Mouse (Mus musculus) olfactory bulb, adult 2 months (tissue): Measurements from ENCODE around the gene Decr2. TPM values are rescaled to one million over a fixed set of nuclear protein-coding genes. Genes with fewer than 3 reads are reported as not detected.
"Not testable (repeated sequence)": the region's sequence is repeated elsewhere in the genome, so short reads cannot be mapped to it uniquely, and the experiment has no call there.

Experiments
- H3K27ac ChIP-seq: fragments of 200-500 bp; 2 replicates; pipeline ENCODE4 v1.5.1; 2012; ENCODE audit warnings: low read depth, low read length; ENCODE audit not compliant: insufficient read depth
- H3K4me1 ChIP-seq: fragments of 200-500 bp; 2 replicates; pipeline ENCODE4 v1.6.1; 2012; ENCODE audit warnings: low read length; ENCODE audit not compliant: control insufficient read depth, insufficient read depth
- H3K4me3 ChIP-seq: fragments of 200-500 bp; 2 replicates; pipeline ENCODE4 v1.5.1; 2012; ENCODE audit warnings: mild to moderate bottlenecking, low read depth, low read length, moderate library complexity; ENCODE audit not compliant: insufficient read depth
- CTCF ChIP-seq: fragments of 200-500 bp; IDR thresholded peaks from 2 replicates; pipeline ENCODE4 v1.5.1; 2012; ENCODE audit warnings: low read depth, mild to moderate bottlenecking, low read length, moderate library complexity; ENCODE audit not compliant: insufficient read depth
- POLR2A ChIP-seq: fragments of 200-500 bp; IDR thresholded peaks from 2 replicates; pipeline ENCODE4 v1.6.1; 2012; ENCODE audit warnings: mild to moderate bottlenecking, low read depth, low read length, moderate library complexity; ENCODE audit not compliant: insufficient read depth
- WGBS: fragments of 180-500 bp; shearing (Covaris S2); methylation state at CpG from one replicate; pipeline ENCODE4 v1.1.7; 2018; 5-methylcytosine and 5-hydroxymethylcytosine counted together
- polyA plus RNA-seq: library from polyadenylated mRNA; stranded (reverse); fragments of >200 nt; gene quantifications from 2 replicates; pipeline ENCODE4 v1.2.4, GENCODE M21; 2012; ENCODE audit warnings: low replicate concordance; ENCODE audit not compliant: missing spikeins, insufficient read depth, insufficient read length

Decr2 gene
- polyA plus RNA-seq, 1 experiment, result not detected

- TF ChIP-seq POLR2A (no peak), CTCF (no peak)
- no peak overlapping the region for H3K4me3 ChIP-seq
- WGBS, result 80% methylated on average over 10 of the region's 10 CpGs
- no peak overlapping the region for H3K27ac ChIP-seq
- H3K4me1 ChIP-seq, result peaks cover 23% of the 10 kb centered on the region
Measured at GRCm38 (mm10) chr17:26125226-26125625, 35.1 kb upstream of the Decr2 start.

DNA sequence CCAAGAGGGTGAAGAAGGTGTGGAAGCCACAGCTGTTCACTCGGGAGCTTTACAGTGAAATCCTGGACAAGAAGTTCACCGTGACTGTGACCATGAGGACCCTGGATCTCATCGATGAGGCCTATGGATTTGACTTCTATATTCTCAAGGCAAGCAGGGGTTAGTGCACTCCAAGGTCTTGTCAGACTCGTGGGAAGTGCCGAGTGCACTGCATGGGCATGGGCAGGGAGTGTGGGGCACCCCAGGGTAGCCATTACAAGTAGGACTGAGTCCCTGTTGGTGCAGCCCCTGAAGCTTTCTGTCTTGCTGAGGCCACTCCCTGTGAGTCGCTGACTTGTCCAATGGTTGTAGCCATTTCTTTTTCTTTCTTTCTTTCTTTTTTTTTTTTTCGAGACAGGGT lies 34.4 kb upstream of the Decr2 start:
- H3K27ac ChIP-seq, result no peak overlapping the region
- 89% methylated on average over 7 of the region's 7 CpGs for WGBS
- H3K4me3 ChIP-seq, result peak overlapping the region; percentile 14
- TF ChIP-seq POLR2A, result no peak
- TF ChIP-seq CTCF, result no peak
- H3K4me1 ChIP-seq, result peaks cover 27% of the 10 kb centered on the region

- Histone ChIP-seq H3K4me3 (peak within 1 kb of the TSS; percentile 61), H3K27ac (no peak within 1 kb of the TSS), H3K4me1 (peaks cover 27% of the 10 kb centered on the region)
- TF ChIP-seq POLR2A, result peak; percentile 99
- no peak for TF ChIP-seq CTCF
- under 1% methylated on average over 32 of the region's 32 CpGs for WGBS
Measured at GRCm38 (mm10) chr17:26123267-26123684, 33.1 kb upstream of the Decr2 start, which contains the start of gene Mrpl28. Gene Mrpl28 (plus strand): TSS chr17:26123500.

- Histone ChIP-seq H3K27ac (no peak overlapping the region), H3K4me1 (peaks cover 27% of the 10 kb centered on the region), H3K4me3 (no peak overlapping the region)
- WGBS, result 64% methylated on average over 5 of the region's 5 CpGs
- TF ChIP-seq CTCF, result no peak
- TF ChIP-seq POLR2A, result no peak
Measured at GRCm38 (mm10) chr17:26122431-26123140, 32.4 kb upstream of the Decr2 start.

DNA sequence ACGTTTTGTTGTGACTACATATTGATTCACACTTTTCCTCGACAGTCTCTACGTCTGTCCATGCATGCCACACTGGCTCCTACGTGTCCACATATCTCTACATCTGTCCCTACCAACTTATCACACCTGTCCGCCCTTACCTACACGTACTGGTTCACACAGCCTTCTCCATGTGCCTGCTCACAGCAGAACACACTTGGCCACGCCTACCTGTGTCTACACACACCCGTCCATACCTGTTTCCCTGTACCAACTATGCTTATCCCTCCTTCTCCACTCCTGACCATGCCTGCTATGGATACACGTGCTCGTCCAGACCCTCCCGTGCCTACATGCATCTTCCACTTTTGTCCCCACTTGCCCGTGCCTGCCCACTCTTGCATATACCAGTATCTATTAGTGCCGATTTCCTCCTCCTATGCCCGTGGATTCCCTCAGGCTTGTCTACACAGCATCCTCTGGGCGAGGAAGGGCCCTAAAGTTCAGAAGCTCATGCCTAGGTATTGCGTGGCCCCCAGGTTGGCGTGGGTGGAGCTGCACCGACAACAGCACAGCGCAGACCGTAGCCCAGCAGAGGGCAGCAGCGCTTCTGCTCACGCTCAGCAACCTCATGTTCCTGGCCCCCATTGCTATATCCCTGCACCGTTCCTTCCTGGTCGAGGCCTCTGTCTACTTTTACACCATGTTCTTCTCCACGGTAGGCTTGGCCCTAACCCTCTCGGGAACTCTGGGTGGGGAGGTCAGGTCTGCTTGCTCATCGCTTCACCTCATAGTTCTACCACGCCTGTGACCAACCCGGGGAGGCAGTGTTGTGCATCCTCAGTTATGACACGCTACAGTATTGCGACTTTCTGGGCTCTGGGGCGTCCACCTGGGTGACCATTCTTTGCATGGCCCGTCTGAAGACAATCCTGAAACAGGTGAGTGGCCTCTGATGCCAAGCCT lies 29.9 kb upstream of the Decr2 start:
- WGBS, result 43% methylated on average over 33 of the region's 33 CpGs
- TF ChIP-seq CTCF (peak; percentile 61), POLR2A (no peak)
- Histone ChIP-seq H3K4me1 (peaks cover 23% of the 10 kb centered on the region), H3K27ac (no peak overlapping the region), H3K4me3 (no peak overlapping the region)

DNA sequence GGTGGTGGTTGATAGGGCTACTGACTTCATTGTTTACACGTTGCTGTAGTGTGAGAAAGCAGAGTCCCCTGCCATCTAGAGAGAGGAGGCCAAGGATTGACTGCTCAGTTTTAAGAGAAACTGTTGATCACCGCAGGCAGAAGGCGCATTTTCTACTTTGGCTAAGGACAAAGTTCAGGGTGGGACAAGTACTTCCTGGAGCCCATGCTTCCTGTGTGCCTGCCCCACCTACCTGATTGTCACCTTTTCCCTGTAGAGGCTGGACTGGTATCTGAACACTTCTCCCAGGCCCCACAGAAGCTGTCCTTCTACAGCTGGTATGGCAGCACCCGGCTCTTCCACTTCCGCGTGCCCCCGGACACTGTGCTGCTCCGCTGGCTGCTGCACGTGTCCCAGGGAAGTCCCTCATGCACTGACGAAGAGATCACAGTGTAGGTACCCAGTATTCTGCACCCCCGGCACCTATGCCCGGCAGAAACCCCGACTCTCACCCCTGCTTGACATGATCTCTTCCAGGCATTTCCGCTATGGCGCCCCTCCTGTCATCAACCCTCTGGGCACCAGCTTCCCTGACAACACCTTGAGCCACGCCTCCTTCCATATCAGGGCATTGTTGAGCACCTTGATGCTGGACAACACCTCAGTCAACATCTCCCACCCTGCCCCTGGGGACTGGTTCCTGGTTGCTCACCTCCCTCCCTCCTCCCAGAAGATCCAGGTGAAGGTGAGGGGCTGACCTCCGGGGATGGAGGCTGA lies 26.5 kb upstream of the Decr2 start:
- H3K27ac ChIP-seq, result no peak overlapping the region
- H3K4me3 ChIP-seq, result no peak overlapping the region
- H3K4me1 ChIP-seq, result peaks cover 19% of the 10 kb centered on the region
- 85% methylated on average over 17 of the region's 17 CpGs for WGBS
- TF ChIP-seq POLR2A (no peak), CTCF (no peak)

- H3K4me3 ChIP-seq, result no peak overlapping the region
- H3K4me1 ChIP-seq, result peaks cover 19% of the 10 kb centered on the region
- WGBS, result 52% methylated on average over 3 of the region's 3 CpGs
- TF ChIP-seq CTCF (no peak), POLR2A (no peak)
- H3K27ac ChIP-seq, result no peak overlapping the region
Measured at GRCm38 (mm10) chr17:26115956-26116487, 25.9 kb upstream of the Decr2 start.

DNA sequence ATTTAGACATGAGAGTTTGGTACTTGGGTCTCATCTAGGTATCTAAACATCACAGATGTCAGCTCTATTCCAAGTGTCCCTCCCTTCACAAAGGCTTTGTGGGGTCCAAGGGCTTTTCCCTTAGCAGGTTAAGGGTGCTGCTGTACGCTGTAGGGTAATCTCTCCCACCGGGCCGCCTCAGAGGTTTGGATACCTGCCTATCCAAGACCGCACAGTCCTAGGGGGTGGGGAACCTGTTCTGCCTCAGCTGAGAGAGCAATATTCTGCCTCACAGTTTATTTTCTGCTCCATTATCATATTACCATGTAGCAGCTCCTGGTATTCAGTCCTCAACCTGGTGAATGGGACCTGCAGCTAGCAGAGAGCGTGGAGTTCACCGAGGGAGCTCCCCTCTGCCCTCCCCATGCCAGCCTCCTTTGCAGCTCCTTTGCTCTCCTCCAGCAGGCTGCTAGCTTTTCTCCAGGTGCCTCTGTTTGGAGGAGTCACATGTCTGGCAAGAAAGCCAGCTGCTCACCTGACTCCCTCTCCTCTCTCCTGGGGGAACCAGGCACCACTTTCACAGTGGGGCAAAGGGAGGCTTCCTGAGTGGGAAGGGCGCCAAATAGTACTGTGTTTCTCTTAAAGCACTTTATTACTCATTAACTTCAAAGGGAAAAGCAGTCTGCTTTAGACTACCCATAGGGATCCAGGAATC lies 25.2 kb upstream of the Decr2 start:
- 91% methylated on average over 7 of the region's 7 CpGs for WGBS
- TF ChIP-seq POLR2A (no peak), CTCF (no peak)
- Histone ChIP-seq H3K4me1 (peaks cover 14% of the 10 kb centered on the region), H3K4me3 (no peak overlapping the region), H3K27ac (no peak overlapping the region)

DNA sequence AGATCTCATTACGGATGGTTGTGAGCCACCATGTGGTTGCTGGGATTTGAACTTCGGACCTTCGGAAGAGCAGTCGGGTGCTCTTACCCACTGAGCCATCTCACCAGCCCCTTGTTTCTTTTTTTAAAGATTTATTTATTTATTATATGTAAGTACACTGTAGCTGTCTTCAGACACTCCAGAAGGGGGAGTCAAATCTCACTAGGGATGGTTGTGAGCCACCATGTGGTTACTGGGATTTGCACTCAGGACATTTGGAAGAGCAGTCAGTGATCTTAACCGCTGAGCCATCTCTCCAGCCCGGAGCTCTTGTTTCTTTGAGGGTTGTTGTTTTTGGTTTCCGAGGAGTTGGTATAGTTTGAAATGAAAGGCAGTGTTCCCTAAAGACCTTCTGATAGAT lies 24.3 kb upstream of the Decr2 start:
- not testable (repeated sequence) for H3K4me3 ChIP-seq, H3K4me1 ChIP-seq
- 60% methylated on average over 7 of the region's 7 CpGs for WGBS

More for the DNA sequence above, 24.3 kb upstream of the Decr2 start:
- not testable (repeated sequence) for H3K27ac ChIP-seq
